Mouse (Mus musculus) kidney, postnatal 14 days (tissue): Measurements from ENCODE around the gene Mrps24.
A peak's percentile ranks its signal among the peaks of the same experiment; 100 is the strongest.

ENCODE experiments used
- DNase-seq: peaks from one replicate; pipeline ENCODE4 v3.0.0; 2022; ENCODE audit warnings: mixed read lengths

The Mrps24 gene

DNA sequence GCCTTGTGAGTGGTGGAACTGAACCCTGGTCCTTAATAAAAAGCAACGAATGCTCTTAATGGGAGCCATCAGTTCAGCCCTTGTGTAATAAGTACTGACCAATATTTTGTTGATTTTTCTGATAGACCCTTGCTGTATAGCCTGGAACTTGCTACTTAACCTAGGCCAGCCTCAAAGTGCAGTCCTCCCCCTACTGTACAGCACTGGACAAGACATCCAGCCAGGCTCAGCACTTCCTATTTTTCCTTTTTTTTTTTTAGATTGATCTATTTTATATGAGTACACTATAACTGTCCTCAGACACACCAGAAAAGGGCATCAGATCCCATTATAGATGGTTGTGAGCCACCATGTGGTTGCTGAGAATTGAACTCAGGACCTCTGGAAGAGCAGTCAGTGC lies 12.1 kb downstream of the Mrps24 start:
- DNase-seq = no peak

DNA sequence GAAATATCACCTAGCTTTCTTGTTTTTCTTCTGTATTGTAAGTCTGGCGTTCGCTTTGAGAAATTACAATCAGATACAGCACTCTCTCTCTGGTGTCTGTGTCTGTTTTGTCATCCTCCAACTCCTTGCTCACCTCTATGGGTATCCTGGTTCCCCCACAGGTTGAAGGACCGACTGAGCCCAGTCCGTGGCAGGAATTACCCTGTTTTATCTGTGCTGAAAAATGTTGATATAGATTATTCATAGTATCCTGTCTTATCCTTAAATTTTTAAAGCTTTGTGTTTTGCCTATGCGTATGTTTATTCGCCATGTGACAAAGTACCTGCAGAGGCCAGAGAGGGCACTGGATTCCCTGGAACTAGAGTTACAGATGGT lies 12.5 kb downstream of the Mrps24 start:
- no peak for DNase-seq

DNA sequence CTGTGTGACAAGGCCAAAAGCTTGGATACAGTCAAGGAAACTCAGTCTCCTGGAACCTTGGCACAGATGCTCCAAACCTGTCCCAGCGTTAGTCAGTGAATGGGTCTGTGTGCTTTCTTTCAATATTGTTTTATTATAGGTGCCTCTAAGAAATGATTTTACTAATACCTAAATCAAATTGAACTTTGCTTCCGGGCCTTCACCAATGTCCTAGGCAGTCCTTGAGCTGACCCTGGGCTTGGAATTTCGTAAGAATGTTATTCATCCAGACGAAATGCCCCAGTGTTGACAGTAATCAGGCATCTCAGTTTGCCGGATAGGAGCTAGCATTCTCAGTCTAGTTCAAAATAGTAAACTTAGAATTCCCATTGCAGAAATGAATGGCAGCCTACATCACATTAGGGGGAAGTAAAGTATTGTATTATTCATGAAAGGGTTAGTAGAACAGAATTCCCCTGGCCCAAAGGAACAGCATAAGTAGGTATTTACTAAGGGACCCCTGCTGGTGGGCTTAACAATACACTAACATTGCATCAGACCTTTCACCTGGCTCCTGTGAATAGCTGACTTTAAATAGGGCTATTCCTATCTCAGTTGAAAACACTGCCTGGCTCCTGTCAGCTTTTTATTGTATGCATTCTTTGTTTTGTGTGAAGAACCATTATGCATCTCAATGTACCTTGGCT lies 13.1 kb downstream of the Mrps24 start:
- no peak for DNase-seq

DNA sequence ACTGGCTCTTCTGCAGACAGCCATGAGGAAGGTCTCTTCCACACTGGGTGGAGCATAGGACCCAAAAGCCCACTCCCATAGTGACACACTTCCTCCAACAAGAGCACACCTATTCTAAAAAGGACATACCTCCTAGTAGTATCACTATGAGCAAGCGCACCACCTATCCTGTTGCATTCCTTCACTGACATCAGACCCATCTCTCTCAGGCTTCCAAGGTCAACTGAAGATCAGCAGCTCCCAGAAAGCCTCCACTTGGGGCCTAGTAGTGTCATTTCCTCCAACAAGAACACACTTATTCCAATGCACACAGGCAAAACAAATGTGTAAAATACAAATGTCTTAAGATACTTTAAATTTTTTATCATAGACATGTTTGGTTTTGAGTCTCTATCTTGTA lies 13.7 kb downstream of the Mrps24 start:
- no peak for DNase-seq

DNA sequence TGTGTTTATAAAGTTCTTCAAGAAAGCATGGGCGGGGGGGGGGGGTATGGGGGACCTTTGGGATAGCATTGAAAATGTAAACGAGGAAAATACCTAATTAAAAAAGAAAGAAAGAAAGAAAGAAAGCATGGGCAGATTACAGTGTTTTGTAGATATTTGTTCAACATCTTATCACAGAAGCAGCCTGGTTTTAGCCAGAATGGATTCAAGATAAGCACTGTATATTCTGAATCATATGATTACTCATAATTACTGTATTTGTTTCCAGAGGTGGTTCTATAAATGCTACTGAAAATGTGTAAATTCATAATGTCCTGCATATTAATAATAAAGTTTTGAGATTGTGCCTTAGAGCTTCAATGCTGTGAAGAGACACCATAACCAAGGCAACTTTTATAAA lies 14.2 kb downstream of the Mrps24 start:
- no peak for DNase-seq

DNA sequence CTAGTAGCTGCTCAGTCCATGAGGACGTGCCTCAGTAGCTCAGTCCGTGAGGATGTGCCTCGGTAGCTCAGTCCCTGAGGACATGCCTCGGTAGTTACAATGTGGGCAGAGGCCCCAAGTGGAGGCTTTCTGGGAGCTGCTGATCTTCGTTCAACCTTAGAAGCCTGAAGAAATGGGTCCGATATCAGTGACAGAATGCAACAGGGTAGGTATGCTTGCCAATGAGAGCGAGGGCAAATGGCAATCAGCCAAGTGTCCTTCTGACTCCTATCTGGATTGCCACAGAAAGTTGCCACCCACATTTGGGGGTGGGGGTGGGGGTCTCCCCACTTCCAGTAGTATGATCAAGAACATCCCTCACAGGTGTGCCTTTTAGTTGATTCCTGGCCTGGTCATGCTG lies 14.7 kb downstream of the Mrps24 start:
- DNase-seq = no peak

DNA sequence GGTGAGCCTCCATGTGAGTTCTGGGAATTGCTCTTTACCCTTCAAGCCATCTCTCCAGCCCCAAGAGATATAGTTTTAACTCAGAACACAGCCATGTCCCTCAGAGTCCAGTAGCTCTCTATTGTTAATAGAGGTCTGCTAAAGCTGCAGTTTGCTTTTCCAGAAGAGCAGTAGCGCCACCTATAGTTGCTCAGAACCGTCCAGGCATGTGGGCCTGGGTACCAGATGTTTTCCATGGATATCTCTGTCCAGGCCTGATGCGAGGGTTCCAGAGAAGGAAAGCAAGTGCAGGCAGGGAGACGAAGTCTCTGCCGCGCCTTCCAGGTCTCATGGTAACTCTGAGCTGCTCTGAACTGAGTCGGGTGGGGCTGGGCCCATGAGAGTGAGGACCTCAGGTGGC lies 23.7 kb downstream of the Mrps24 start:
- peak; percentile 69 for DNase-seq

DNA sequence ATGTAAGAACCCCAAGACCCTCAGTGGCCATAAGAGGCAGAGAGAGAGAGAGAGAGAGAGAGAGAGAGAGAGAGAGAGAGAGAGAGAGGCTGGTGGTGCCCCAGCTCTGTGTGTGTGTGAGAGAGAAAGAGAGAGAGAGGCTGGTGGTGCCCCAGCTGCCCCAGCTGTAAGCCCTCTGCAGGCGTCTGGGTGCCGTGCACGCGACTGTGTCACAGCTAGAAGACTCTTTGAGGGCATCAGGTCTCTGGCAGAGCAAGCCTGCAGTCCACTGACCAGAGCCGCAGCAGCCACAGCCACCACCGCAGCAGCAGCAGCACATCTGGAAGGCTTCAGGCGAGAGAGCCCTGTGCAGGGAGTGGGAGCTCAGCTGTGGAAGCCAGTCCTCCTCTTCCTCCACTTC lies 31.2 kb downstream of the Mrps24 start:
- DNase-seq = no peak

DNA sequence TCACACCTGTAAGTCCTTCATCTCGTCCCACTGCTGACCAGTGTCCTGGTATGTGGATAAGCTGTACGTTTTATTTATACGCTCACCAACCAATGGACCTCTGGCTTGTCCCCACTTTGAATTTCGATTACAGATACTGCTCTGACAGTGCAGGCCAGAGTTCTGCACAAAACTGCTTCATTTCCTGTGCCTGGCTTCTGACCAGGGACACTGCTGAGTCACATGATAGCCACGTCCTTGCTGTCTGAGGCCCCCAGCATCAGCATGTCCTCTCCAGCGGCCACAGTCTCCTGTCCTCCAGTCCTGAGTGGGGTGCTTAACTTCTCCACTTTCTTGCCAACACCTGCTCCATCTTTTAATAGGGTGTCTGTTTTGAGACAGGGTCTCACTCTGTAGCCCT lies 32.9 kb downstream of the Mrps24 start:
- no peak for DNase-seq
